Mouse (Mus musculus): ENCODE results near the gene Itgb5. TPM values are rescaled to one million over a fixed set of nuclear protein-coding genes. Genes with fewer than 3 reads are reported as not detected.

Itgb5 gene
- polyA plus RNA-seq, 2 experiments: 108 to 117 TPM

DNA sequence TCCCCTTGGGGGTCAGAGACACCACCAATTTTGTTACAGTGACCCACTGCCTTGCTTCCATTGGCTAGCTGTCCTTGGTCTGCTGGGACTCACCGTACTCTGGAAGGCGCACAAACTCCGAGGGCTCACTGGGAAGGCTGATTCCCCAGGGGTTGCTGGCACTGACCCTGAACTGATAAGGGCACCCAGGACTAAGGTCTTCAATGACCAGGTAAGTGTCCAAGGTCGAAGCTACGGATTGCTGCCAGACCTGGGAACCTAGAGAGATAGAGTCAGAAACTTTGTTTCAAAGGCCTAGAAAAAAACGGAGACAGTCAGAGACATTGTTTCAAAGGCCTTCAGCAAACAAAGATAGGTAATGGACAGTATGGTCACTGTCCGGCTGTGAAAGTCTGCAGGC is 157.5 kb downstream of the Itgb5 start:
- Histone ChIP-seq H3K9me3 (ENCODE audit: control insufficient read depth, low read length) (no peaks in the 10 kb centered on the region), H3K27me3 (ENCODE audit: control insufficient read depth, insufficient read depth, low read length) (no peaks in the 10 kb centered on the region), H3K36me3 (ENCODE audit: control insufficient read depth, insufficient read depth, low read length) (no peaks in the 10 kb centered on the region), H3K9ac (ENCODE audit: low read depth, low read length, severe bottlenecking) (no peak overlapping the region), H3K4me2 (replicated peaks; ENCODE audit: low read depth, low read length, severe bottlenecking) (no peak overlapping the region), H3K4me1 (ENCODE audit: control insufficient read depth, insufficient read depth, low read length) (no peaks in the 10 kb centered on the region), H3K4me3 (replicated peaks; ENCODE audit: low read length) (no peak overlapping the region), H3K27ac (replicated peaks; ENCODE audit: low read depth, low read length) (no peak overlapping the region)
- no peak for ATAC-seq (ENCODE audit: low FRiP score, low read depth)
- no peak for TF ChIP-seq POLR2A (IDR thresholded peaks at IDR 0.05; ENCODE audit: borderline replicate concordance, extremely low read depth, insufficient read depth, insufficient read length)
- DNase-seq (ENCODE audit: low spot score): no peak
- WGBS: 91% methylated on average over 7 of the region's 7 CpGs

GRCm38 (mm10) chr16:33988358-33989012 is 159.0 kb downstream of the Itgb5 start:
- H3K4me1 ChIP-seq (ENCODE audit: control insufficient read depth, insufficient read depth, low read length): no peaks in the 10 kb centered on the region
- H3K4me2 ChIP-seq (replicated peaks; ENCODE audit: low read depth, low read length, severe bottlenecking): no peak overlapping the region
- no peak for TF ChIP-seq POLR2A (IDR thresholded peaks at IDR 0.05; ENCODE audit: borderline replicate concordance, extremely low read depth, insufficient read depth, insufficient read length)
- no peaks in the 10 kb centered on the region for H3K9me3 ChIP-seq (ENCODE audit: control insufficient read depth, low read length)
- no peaks in the 10 kb centered on the region for H3K27me3 ChIP-seq (ENCODE audit: control insufficient read depth, insufficient read depth, low read length)
- no peak overlapping the region for H3K9ac ChIP-seq (ENCODE audit: low read depth, low read length, severe bottlenecking)
- no peak overlapping the region for H3K27ac ChIP-seq (replicated peaks; ENCODE audit: low read depth, low read length)
- H3K4me3 ChIP-seq (replicated peaks; ENCODE audit: low read length): no peak overlapping the region
- ATAC-seq (ENCODE audit: low FRiP score, low read depth) (no peak), DNase-seq (ENCODE audit: low spot score) (peak; percentile 40)
- H3K36me3 ChIP-seq (ENCODE audit: control insufficient read depth, insufficient read depth, low read length): no peaks in the 10 kb centered on the region
- 62% methylated on average over 17 of the region's 17 CpGs for WGBS

DNA sequence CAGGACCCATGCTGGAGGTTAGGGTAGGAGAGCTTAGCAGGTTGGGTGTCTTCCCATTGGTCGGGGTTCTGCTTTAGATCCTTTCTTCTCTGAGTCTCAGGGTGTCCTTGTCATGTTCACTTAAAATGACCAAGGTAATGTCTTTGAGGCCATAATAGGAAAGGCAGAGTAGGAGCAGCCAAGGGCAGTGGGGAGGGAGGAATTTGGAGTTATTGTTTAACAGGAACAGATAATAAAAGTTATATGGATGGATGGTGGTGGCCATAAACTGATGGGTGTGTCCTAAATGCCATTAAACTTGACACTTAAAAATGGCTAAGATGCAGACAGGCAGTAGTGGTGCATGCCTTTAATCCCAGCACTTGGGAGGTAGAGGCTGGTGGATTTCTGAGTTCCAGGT is 159.6 kb downstream of the Itgb5 start:
- no peak for TF ChIP-seq POLR2A (IDR thresholded peaks at IDR 0.05; ENCODE audit: borderline replicate concordance, extremely low read depth, insufficient read depth, insufficient read length)
- DNase-seq (ENCODE audit: low spot score): no peak
- Histone ChIP-seq H3K27ac (replicated peaks; ENCODE audit: low read depth, low read length) (no peak overlapping the region), H3K27me3 (ENCODE audit: control insufficient read depth, insufficient read depth, low read length) (no peaks in the 10 kb centered on the region), H3K4me3 (replicated peaks; ENCODE audit: low read length) (no peak overlapping the region), H3K9me3 (ENCODE audit: control insufficient read depth, low read length) (no peaks in the 10 kb centered on the region), H3K4me1 (ENCODE audit: control insufficient read depth, insufficient read depth, low read length) (no peaks in the 10 kb centered on the region), H3K4me2 (replicated peaks; ENCODE audit: low read depth, low read length, severe bottlenecking) (no peak overlapping the region), H3K36me3 (ENCODE audit: control insufficient read depth, insufficient read depth, low read length) (no peaks in the 10 kb centered on the region), H3K9ac (ENCODE audit: low read depth, low read length, severe bottlenecking) (no peak overlapping the region)
- 84% methylated on average over 1 of the region's 1 CpGs for WGBS
- no peak for ATAC-seq (ENCODE audit: low FRiP score, low read depth)

GRCm38 (mm10) chr16:33990712-33991111 is 161.2 kb downstream of the Itgb5 start:
- WGBS: 83% methylated on average over 4 of the region's 4 CpGs
- Histone ChIP-seq H3K9me3 (ENCODE audit: control insufficient read depth, low read length) (no peaks in the 10 kb centered on the region), H3K4me2 (replicated peaks; ENCODE audit: low read depth, low read length, severe bottlenecking) (no peak overlapping the region), H3K9ac (ENCODE audit: low read depth, low read length, severe bottlenecking) (no peak overlapping the region), H3K27ac (replicated peaks; ENCODE audit: low read depth, low read length) (no peak overlapping the region), H3K36me3 (ENCODE audit: control insufficient read depth, insufficient read depth, low read length) (no peaks in the 10 kb centered on the region), H3K27me3 (ENCODE audit: control insufficient read depth, insufficient read depth, low read length) (no peaks in the 10 kb centered on the region), H3K4me3 (replicated peaks; ENCODE audit: low read length) (no peak overlapping the region), H3K4me1 (ENCODE audit: control insufficient read depth, insufficient read depth, low read length) (no peaks in the 10 kb centered on the region)
- DNase-seq (ENCODE audit: low spot score) (no peak), ATAC-seq (ENCODE audit: low FRiP score, low read depth) (no peak)
- no peak for TF ChIP-seq POLR2A (IDR thresholded peaks at IDR 0.05; ENCODE audit: borderline replicate concordance, extremely low read depth, insufficient read depth, insufficient read length)

GRCm38 (mm10) chr16:33994321-33994720 is 164.9 kb downstream of the Itgb5 start:
- no peaks in the 10 kb centered on the region for H3K4me1 ChIP-seq (ENCODE audit: control insufficient read depth, insufficient read depth, low read length)

More at GRCm38 (mm10) chr16:33994321-33994720, 164.9 kb downstream of the Itgb5 start:
- TF ChIP-seq POLR2A (IDR thresholded peaks at IDR 0.05; ENCODE audit: borderline replicate concordance, extremely low read depth, insufficient read depth, insufficient read length): no peak
- DNase-seq (ENCODE audit: low spot score) (no peak), ATAC-seq (ENCODE audit: low FRiP score, low read depth) (no peak)
- no peaks in the 10 kb centered on the region for H3K27me3 ChIP-seq (ENCODE audit: control insufficient read depth, insufficient read depth, low read length)
- H3K4me3 ChIP-seq (replicated peaks; ENCODE audit: low read length): no peak overlapping the region
- H3K9ac ChIP-seq (ENCODE audit: low read depth, low read length, severe bottlenecking): no peak overlapping the region
- no peaks in the 10 kb centered on the region for H3K36me3 ChIP-seq (ENCODE audit: control insufficient read depth, insufficient read depth, low read length)
- H3K9me3 ChIP-seq (ENCODE audit: control insufficient read depth, low read length): no peaks in the 10 kb centered on the region
- no peak overlapping the region for H3K4me2 ChIP-seq (replicated peaks; ENCODE audit: low read depth, low read length, severe bottlenecking)
- WGBS: 53% methylated on average over 6 of the region's 6 CpGs
- no peak overlapping the region for H3K27ac ChIP-seq (replicated peaks; ENCODE audit: low read depth, low read length)
